Mouse (Mus musculus): ENCODE data around the gene Mpnd.
"Not testable (repeated sequence)": the region's sequence is repeated elsewhere in the genome, so short reads cannot be mapped to it uniquely, and the experiment has no call there.

The Mpnd gene

DNA sequence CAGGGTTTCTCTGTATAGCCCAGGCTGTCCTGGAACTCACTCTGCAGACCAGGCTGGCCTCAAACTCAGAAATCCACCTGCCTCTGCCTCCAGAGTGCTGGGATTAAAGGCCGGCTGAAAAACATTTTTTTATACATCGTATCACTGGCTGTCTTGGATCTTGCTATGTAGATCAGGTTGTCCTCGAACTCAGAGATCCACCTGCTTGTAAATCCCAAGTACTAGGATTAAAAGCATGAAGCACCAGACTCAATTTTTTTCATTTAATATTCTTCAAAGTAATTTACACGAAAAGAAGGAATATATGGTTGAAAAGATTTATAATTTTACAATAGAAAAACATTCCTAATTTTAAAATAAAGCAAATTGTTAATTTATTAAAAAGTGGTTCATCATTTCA lies 33.8 kb downstream of the Mpnd start:
- DNase-seq, result no peak

GRCm38 (mm10) chr17:56040030-56040856 lies 34.7 kb downstream of the Mpnd start, which contains the start of gene Chaf1a:
Gene Chaf1a, plus strand, starts transcription at chr17:56040439.
- peak; percentile 99 for DNase-seq

DNA sequence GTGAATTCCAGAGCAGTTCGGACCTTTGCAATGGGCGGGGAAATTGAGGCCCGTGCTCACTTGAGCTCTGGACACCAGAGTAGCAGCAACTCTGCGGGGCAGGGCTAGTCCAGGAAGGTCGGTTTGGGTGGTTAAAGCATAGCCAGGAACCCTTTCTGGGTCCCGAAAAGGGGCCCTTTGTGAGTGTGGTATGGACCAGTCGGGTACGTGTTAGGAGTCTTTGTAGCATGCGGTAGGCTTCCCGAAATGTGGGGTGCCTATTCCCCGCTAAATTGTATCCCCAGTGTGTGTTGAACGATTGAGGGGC lies 35.3 kb downstream of the Mpnd start:
- no peak for DNase-seq

GRCm38 (mm10) chr17:56051369-56051768 lies 45.9 kb downstream of the Mpnd start:
- DNase-seq, result no peak

DNA sequence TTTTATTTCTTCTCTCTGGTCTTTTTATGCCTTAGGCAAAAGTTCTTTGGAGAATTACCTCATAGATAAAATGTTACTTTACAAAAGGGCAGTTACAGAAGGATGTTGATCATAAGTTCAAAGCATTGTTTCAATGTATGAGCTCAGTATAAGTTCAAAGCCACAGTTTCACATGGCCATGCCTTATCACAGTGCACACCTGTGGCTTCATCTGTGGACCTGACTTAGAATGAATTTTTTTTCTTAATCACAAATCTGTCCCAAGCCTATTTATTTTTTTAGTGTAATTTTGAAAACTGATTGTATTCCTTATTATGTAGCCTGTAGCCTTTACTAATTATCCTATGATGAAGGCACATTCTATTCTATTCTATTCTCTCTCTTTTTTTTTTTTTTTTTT lies 49.4 kb downstream of the Mpnd start:
- no peak for DNase-seq

DNA sequence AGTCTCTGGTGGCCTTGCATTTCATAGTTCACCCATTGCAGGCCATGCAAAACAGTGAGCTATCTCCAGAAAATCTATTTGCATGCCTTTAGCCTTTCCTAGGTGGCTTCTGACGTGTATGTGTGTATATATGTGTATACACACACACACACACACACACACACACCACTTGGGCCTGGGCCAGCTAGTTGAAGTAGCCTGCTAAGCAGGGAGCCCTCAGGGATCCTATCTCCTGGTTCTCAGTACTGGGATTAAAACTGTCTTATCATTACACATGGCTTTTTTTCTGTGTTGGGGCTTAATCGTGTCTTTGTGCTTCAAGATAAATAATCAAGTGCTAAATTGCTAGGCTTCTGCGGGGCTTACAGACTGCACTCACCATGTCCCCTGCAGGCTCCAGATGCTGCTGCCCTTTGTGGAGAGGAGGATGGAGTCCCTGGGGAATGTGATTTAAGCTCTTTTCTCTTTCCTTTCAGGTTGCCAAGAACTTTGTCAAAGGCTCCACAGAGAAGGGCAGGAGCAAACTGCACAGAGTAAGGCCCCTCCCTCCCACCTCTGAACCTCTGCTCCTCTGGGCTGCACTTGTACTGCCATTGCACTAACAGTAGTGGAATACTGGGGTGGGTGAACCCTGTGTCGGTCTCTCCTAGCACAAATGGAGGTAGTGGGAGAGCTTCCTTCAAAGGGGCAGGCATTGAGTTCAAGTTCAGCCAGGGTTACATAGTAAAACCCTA lies 50.6 kb downstream of the Mpnd start:
- no peak for DNase-seq

DNA sequence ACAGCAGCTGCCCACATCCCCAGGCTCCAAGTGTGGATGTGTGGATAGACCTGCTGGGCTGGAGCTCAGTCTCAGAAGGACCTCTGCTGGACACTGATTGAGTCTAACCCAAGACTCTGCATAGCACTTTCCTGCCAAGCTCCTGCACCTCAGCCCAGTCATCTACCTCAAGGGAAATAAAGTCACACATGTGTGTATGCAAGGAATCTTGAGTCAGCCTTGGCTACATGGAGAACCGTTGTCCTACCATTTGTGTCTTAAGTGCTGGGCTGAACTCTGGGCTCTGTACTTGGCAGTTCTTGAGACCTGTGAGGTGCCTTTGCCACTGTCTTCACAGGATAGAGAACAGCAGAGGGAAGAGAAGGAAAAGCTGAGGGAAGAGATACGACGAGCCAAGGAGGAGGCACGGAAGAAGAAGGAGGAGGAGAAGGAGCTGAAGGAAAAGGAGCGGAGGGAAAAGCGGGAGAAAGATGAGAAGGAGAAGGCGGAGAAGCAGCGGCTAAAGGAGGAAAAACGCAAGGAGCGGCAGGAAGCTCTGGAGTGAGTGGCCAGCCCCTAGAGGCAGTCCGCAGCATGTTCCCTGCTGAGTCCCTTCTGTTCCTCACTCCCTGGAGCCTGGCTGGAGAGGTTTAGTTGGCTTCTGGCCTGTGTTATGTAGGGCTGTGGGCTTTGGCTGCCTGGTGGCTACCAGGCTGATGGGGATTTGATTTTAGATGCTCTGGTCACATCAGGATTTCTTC lies 52.0 kb downstream of the Mpnd start:
- DNase-seq, result no peak

GRCm38 (mm10) chr17:56062081-56062480 lies 56.6 kb downstream of the Mpnd start:
- no peak for DNase-seq

DNA sequence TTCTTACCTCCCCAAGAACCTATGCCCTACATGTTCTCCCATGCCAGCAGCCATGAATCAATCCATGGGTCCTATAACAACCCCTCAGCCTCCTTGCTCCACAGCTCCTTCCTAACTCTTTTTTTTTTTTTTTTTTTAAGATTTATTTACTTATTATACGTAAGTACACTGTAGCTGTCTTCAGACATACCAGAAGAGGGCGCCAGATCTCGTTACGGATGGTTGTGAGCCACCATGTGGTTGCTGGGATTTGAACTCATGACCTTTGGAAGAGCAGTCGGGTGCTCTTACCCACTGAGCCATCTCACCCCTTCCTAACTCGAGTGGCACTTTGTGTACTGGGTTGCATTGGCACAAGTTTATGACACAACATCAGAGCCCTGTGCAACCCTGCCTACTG lies 60.2 kb downstream of the Mpnd start:
- not testable (repeated sequence) for DNase-seq
